Mouse (Mus musculus) thymus, adult 2 months (tissue): ENCODE results near the gene Zfp367. TPM values are rescaled to one million over a fixed set of nuclear protein-coding genes. Genes with fewer than 3 reads are reported as not detected.

Experiments used
- DNase-seq: peaks from one replicate; pipeline ENCODE4 v3.0.0; 2021
- H3K27ac ChIP-seq: fragments of 200-500 bp; 2 replicates; pipeline ENCODE4 v1.5.1; 2012; ENCODE audit warnings: low read length, control low read depth; ENCODE audit not compliant: control insufficient read depth, insufficient read depth
- H3K27me3 ChIP-seq: fragments of 200-500 bp; 2 replicates; pipeline ENCODE4 v1.6.1; 2012; ENCODE audit warnings: mild to moderate bottlenecking, low read length, moderate library complexity, mixed read lengths; ENCODE audit not compliant: control insufficient read depth, insufficient read depth
- H3K36me3 ChIP-seq: fragments of 200-500 bp; 2 replicates; pipeline ENCODE4 v1.6.1; 2012; ENCODE audit warnings: mild to moderate bottlenecking, low read length, moderate library complexity; ENCODE audit not compliant: control insufficient read depth, insufficient read depth
- H3K4me1 ChIP-seq: fragments of 200-500 bp; replicated peaks from 2 replicates; pipeline ENCODE4 v1.6.1; 2012; ENCODE audit warnings: low read length; ENCODE audit not compliant: control insufficient read depth, insufficient read depth
- H3K4me3 ChIP-seq: fragments of 200-500 bp; 2 replicates; pipeline ENCODE4 v1.5.1; 2012; ENCODE audit warnings: mild to moderate bottlenecking, low read length, control low read depth, moderate library complexity; ENCODE audit not compliant: control insufficient read depth, insufficient read depth
- CTCF ChIP-seq: fragments of 200-500 bp; IDR thresholded peaks from 2 replicates; pipeline ENCODE4 v1.5.1; 2012; ENCODE audit warnings: mild to moderate bottlenecking, control low read depth, low read length, moderate library complexity, borderline replicate concordance; ENCODE audit not compliant: control insufficient read depth, poor library complexity, insufficient read depth; ENCODE audit errors: extremely low read depth
- POLR2A ChIP-seq: fragments of 200-500 bp; IDR thresholded peaks from 2 replicates; pipeline ENCODE4 v1.6.1; 2012; ENCODE audit warnings: mild to moderate bottlenecking, low read length, control low read depth, moderate library complexity; ENCODE audit not compliant: control insufficient read depth, poor library complexity, insufficient read depth; ENCODE audit errors: extremely low read depth
- WGBS: fragments of 180-500 bp; shearing (Covaris S2); methylation state at CpG from one replicate; pipeline ENCODE4 v1.1.7; 2018; 5-methylcytosine and 5-hydroxymethylcytosine counted together
- polyA plus RNA-seq: library from polyadenylated mRNA; depleted of rRNA; stranded (reverse); fragments of >200 nt; gene quantifications from 2 replicates; pipeline ENCODE4 v1.2.3, GENCODE M21; 2012

Zfp367 gene
- polyA plus RNA-seq, 1 experiment: 13.3 TPM

- Histone ChIP-seq H3K36me3 (no peaks in the 10 kb centered on the region), H3K27me3 (no peaks in the 10 kb centered on the region), H3K27ac (no peak overlapping the region), H3K4me3 (no peak overlapping the region), H3K4me1 (no peaks in the 10 kb centered on the region)
- 94% methylated on average over 13 of the region's 13 CpGs for WGBS
- DNase-seq: no peak
- TF ChIP-seq CTCF (no peak), POLR2A (no peak)
These were observed 26.0 kb upstream of the Zfp367 start for GRCm38 (mm10) chr13:64178746-64179652.

DNA sequence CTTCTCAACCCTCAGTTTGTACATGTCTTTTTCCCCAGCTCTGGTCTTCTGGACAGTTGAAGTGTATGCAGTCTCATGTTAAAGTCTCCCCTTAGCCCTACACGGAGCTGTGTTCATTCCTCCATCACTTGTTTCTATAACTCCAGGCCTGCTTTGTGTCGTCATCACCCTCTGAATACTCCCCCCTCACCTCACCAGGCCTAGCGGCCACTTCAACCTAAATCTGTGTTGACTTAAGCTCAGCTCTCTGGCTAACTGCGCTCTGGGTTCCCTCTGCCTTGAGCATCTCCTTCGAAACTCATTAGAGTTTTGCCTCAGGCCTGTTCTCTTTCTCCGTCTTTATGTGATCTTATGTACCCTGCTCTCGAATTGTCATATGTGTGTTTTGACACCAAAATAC lies 25.0 kb upstream of the Zfp367 start:
- WGBS: 94% methylated on average over 7 of the region's 7 CpGs
- no peaks in the 10 kb centered on the region for H3K4me1 ChIP-seq
- H3K27me3 ChIP-seq: no peaks in the 10 kb centered on the region
- H3K4me3 ChIP-seq: no peak overlapping the region
- no peak overlapping the region for H3K27ac ChIP-seq
- DNase-seq: no peak
- TF ChIP-seq CTCF (no peak), POLR2A (no peak)
- no peaks in the 10 kb centered on the region for H3K36me3 ChIP-seq

DNA sequence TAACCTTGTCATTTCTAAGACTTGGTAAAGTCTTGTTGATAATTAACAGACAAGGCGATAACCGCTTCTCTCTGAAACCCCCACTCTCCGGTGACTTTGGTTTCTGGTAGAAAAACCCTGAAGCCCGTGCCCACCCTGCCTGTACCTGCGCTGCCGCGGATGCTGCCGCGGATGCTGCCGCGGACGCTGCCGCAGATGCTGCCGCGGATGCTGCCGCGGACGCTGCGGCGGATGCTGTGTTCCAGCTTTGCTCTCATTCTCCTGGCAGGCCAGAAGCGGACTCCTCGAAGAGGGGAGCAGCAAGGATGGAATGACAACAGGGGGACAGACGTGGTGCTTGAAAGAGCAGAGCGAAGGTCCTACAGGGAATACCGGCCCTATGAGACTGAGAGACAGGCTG lies 16.7 kb upstream of the Zfp367 start:
- Histone ChIP-seq H3K36me3 (no peaks in the 10 kb centered on the region), H3K4me3 (no peak overlapping the region), H3K4me1 (no peaks in the 10 kb centered on the region), H3K27me3 (no peaks in the 10 kb centered on the region), H3K27ac (no peak overlapping the region)
- 97% methylated on average over 25 of the region's 25 CpGs for WGBS
- DNase-seq: no peak
- no peak for TF ChIP-seq CTCF
- TF ChIP-seq POLR2A: no peak

GRCm38 (mm10) chr13:64163147-64163715 lies 10.2 kb upstream of the Zfp367 start:
- Histone ChIP-seq H3K27me3 (no peaks in the 10 kb centered on the region), H3K36me3 (no peaks in the 10 kb centered on the region), H3K4me1 (peaks cover 15% of the 10 kb centered on the region), H3K27ac (no peak overlapping the region), H3K4me3 (no peak overlapping the region)
- no peak for DNase-seq
- TF ChIP-seq POLR2A (no peak), CTCF (no peak)
- WGBS: 88% methylated on average over 13 of the region's 13 CpGs

DNA sequence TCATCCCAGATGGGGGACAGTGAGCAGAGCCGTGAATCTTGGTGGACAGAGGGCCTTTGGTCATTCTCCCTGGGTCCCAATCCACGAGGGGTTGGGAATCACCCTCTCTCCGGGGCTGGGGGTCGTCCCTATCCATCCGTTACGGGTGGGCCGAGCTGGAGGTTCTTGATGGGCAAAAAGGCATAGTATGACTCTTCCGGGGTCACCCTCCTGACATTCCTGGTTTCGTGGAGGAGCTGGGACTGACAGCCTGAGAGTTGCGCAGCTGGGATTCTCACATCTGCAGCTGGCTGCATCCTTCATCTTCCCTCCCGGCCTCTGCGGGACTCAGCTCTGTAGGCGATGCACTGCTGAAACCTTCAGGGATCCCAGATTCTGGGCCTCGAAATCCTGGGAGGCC lies 9.6 kb upstream of the Zfp367 start:
- Histone ChIP-seq H3K4me1 (peaks cover 15% of the 10 kb centered on the region), H3K4me3 (peak overlapping the region; percentile 58), H3K36me3 (no peaks in the 10 kb centered on the region), H3K27ac (no peak overlapping the region), H3K27me3 (no peaks in the 10 kb centered on the region)
- TF ChIP-seq CTCF: no peak
- TF ChIP-seq POLR2A: no peak
- 54% methylated on average over 14 of the region's 14 CpGs for WGBS
- DNase-seq: no peak

GRCm38 (mm10) chr13:64161916-64162611 lies 9.1 kb upstream of the Zfp367 start:
- under 1% methylated on average over 71 of the region's 71 CpGs for WGBS
- Histone ChIP-seq H3K27ac (no peak overlapping the region), H3K4me3 (peak overlapping the region; percentile 58), H3K4me1 (peaks cover 15% of the 10 kb centered on the region), H3K36me3 (no peaks in the 10 kb centered on the region), H3K27me3 (no peaks in the 10 kb centered on the region)
- peak; percentile 46 for DNase-seq
- peak; percentile 10; the same call in 1 of the 2 replicates for TF ChIP-seq POLR2A
- no peak for TF ChIP-seq CTCF
